8 mouse cellular contexts compared by ENCODE assay signal in genomic region chr10:110918414-110919391, GRCm38 (mm10). TPM values are rescaled to one million over a fixed set of nuclear protein-coding genes. Genes with fewer than 3 reads are reported as not detected.
DNase-seq lines count a peak whose midpoint lies in the region; ATAC-seq and TF ChIP-seq lines count a peak whose summit lies in the region.

No protein-coding gene starts in this region.

- 0 out of 2 replicates have a peak overlapping the region, but pooled peaks have one; percentile 2 for H3K4me3 ChIP-seq in testis, adult 2 months (ENCODE audit: control insufficient read depth, low read depth, low read length)
- peak overlapping the region; percentile 68 for H3K4me3 ChIP-seq in embryonic facial prominence, embryonic 15.5 days (replicated peaks)
- H3K4me3 ChIP-seq in hindbrain, embryonic 14.5 days (replicated peaks; ENCODE audit: low read length), result peak overlapping the region; percentile 73
- H3K4me3 ChIP-seq in megakaryocyte, embryonic 14.5 days (replicated peaks), result peak overlapping the region; percentile 42
- peak overlapping the region; percentile 71 for H3K4me3 ChIP-seq in stomach, postnatal 0 days (ENCODE audit: low read depth, low read length)

- TF ChIP-seq POLR2A in testis, adult 2 months (IDR thresholded peaks at IDR 0.05; ENCODE audit: control insufficient read depth, low read depth, low read length), result no peak

- peaks cover 16% of the 10 kb centered on the region for H3K4me1 ChIP-seq in testis, adult 2 months (ENCODE audit: control insufficient read depth, insufficient read depth, low read length)
- H3K4me1 ChIP-seq in embryonic facial prominence, embryonic 15.5 days, result peaks cover 30% of the 10 kb centered on the region
- peaks cover 11% of the 10 kb centered on the region for H3K4me1 ChIP-seq in hindbrain, embryonic 14.5 days (replicated peaks; ENCODE audit: control insufficient read depth, insufficient read depth, low read length)
- peaks cover 28% of the 10 kb centered on the region for H3K4me1 ChIP-seq in megakaryocyte, embryonic 14.5 days
- H3K4me1 ChIP-seq in stomach, postnatal 0 days (replicated peaks; ENCODE audit: control insufficient read depth, insufficient read depth), result no peaks in the 10 kb centered on the region

- TF ChIP-seq CTCF in testis, adult 2 months (IDR thresholded peaks at IDR 0.05; ENCODE audit: control insufficient read depth, insufficient read depth, insufficient replicate concordance, low read depth, low read length), result no peak
- TF ChIP-seq CTCF in stomach, postnatal 0 days (IDR thresholded peaks at IDR 0.05; ENCODE audit: low read depth), result no peak

- H3K4me2 ChIP-seq in embryonic facial prominence, embryonic 15.5 days (replicated peaks), result peak overlapping the region; percentile 77
- peak overlapping the region; percentile 94 for H3K4me2 ChIP-seq in hindbrain, embryonic 14.5 days (replicated peaks)
- H3K4me2 ChIP-seq in stomach, postnatal 0 days (replicated peaks; ENCODE audit: low read depth), result peak overlapping the region; percentile 89

- no peaks in the 10 kb centered on the region for H3K36me3 ChIP-seq in testis, adult 2 months (ENCODE audit: control insufficient read depth, insufficient read depth, low read length)
- H3K36me3 ChIP-seq in embryonic facial prominence, embryonic 15.5 days, result no peaks in the 10 kb centered on the region
- no peaks in the 10 kb centered on the region for H3K36me3 ChIP-seq in hindbrain, embryonic 14.5 days (replicated peaks; ENCODE audit: control insufficient read depth, insufficient read depth)
- no peaks in the 10 kb centered on the region for H3K36me3 ChIP-seq in megakaryocyte, embryonic 14.5 days (replicated peaks; ENCODE audit: low read length)
- H3K36me3 ChIP-seq in stomach, postnatal 0 days (ENCODE audit: control insufficient read depth, insufficient read depth, low read length), result no peaks in the 10 kb centered on the region

- no peak for TF ChIP-seq EP300 in stomach, postnatal 0 days (optimal IDR thresholded peaks at IDR 0.05)

- no peaks in the 10 kb centered on the region for H3K27me3 ChIP-seq in testis, adult 2 months (ENCODE audit: control insufficient read depth, insufficient read depth, low read length)
- H3K27me3 ChIP-seq in embryonic facial prominence, embryonic 15.5 days, result no peaks in the 10 kb centered on the region
- no peaks in the 10 kb centered on the region for H3K27me3 ChIP-seq in hindbrain, embryonic 14.5 days (ENCODE audit: control insufficient read depth, insufficient read depth, low read length)
- H3K27me3 ChIP-seq in megakaryocyte, embryonic 14.5 days (replicated peaks), result peaks cover 4% of the 10 kb centered on the region
- H3K27me3 ChIP-seq in stomach, postnatal 0 days (ENCODE audit: control insufficient read depth, insufficient read depth, low read length), result no peaks in the 10 kb centered on the region

- 19% methylated on average over 26 of the region's 26 CpGs for WGBS in embryonic facial prominence, embryonic 15.5 days
- 17% methylated on average over 26 of the region's 26 CpGs for WGBS in hindbrain, embryonic 14.5 days
- WGBS in stomach, postnatal 0 days, result 23% methylated on average over 26 of the region's 26 CpGs

- DNase-seq in testis, postnatal 10 days (ENCODE audit: low spot score), result no peak
- DNase-seq in hindbrain, embryonic 14.5 days (ENCODE audit: low spot score), result peak; percentile 42
- DNase-seq in stomach, postnatal 0 days (ENCODE audit: low spot score), result no peak
- DNase-seq in frontal cortex, adult 2 months (ENCODE audit: extremely low spot score in 1 of 2, low spot score in 1 of 2), result no peak

- no peaks in the 10 kb centered on the region for H3K9me3 ChIP-seq in embryonic facial prominence, embryonic 15.5 days (replicated peaks)
- H3K9me3 ChIP-seq in hindbrain, embryonic 14.5 days (ENCODE audit: control insufficient read depth, low read length), result no peaks in the 10 kb centered on the region
- peaks cover 10% of the 10 kb centered on the region for H3K9me3 ChIP-seq in megakaryocyte, embryonic 14.5 days
- H3K9me3 ChIP-seq in stomach, postnatal 0 days (ENCODE audit: control insufficient read depth, low read length), result no peaks in the 10 kb centered on the region

- peak overlapping the region; percentile 57; the same call in 1 of the 2 replicates for H3K9ac ChIP-seq in embryonic facial prominence, embryonic 15.5 days
- H3K9ac ChIP-seq in hindbrain, embryonic 14.5 days, result peak overlapping the region; percentile 91
- peak overlapping the region; percentile 81; the same call in 1 of the 2 replicates for H3K9ac ChIP-seq in stomach, postnatal 0 days (ENCODE audit: low read length)

- no peak for ATAC-seq in embryonic facial prominence, embryonic 15.5 days (ENCODE audit: insufficient number of reproducible peaks, low FRiP score, low TSS enrichment, low read depth)
- no peak for ATAC-seq in hindbrain, embryonic 14.5 days (ENCODE audit: low FRiP score)
- ATAC-seq in stomach, postnatal 0 days (ENCODE audit: low FRiP score, low TSS enrichment), result no peak
- ATAC-seq in activated CD4-positive, CD25-positive, alpha-beta regulatory T cell, adult 4 months, result no peak

- H3K27ac ChIP-seq in testis, adult 2 months (ENCODE audit: control insufficient read depth, insufficient read depth, low read depth, low read length), result no peak overlapping the region; the same call in 1 of the 2 replicates
- peak overlapping the region; percentile 97 for H3K27ac ChIP-seq in embryonic facial prominence, embryonic 15.5 days (replicated peaks)
- peak overlapping the region; percentile 81 for H3K27ac ChIP-seq in hindbrain, embryonic 14.5 days
- H3K27ac ChIP-seq in stomach, postnatal 0 days (replicated peaks), result peak overlapping the region; percentile 96

RNA-seq across cellular contexts. Expression of gene Csrp2, which starts 0.9 kb away (rescaled TPM):
- 37.4 and 40.3 TPM in 2 replicates for polyA plus RNA-seq in testis, adult 2 months (2012; rRNA removed)
- polyA plus RNA-seq in embryonic facial prominence, embryonic 15.5 days (2015; fragmentation: Nextera tagmentation; extraction: Ambion mirVana), result 146 and 148 TPM in 2 replicates
- 122 and 128 TPM in 2 replicates for polyA plus RNA-seq in hindbrain, embryonic 14.5 days (2014; fragmentation: Nextera tagmentation; extraction: Ambion mirVana)
- 19.5 and 32.9 TPM in 2 replicates for polyA plus RNA-seq in megakaryocyte, embryonic 14.5 days (2012; ENCODE audit: insufficient read depth, low replicate concordance)
- polyA plus RNA-seq in stomach, postnatal 0 days (2015; fragmentation: Nextera tagmentation; extraction: Ambion mirVana), result 185 and 191 TPM in 2 replicates
- 1 to 10 TPM; 4.2 to 7.8 TPM for polyA plus RNA-seq in activated CD4-positive, CD25-positive, alpha-beta regulatory T cell, adult 4 months (2017; shearing (Covaris generic))
- polyA plus RNA-seq in frontal cortex, adult 2 months (2012; rRNA removed), result 15.9 and 18.0 TPM in 2 replicates

Comparison
In these comparisons a context has a peak if more than half of its experiments do, and no peak if none do; other contexts are left out.
1. H3K4me3 ChIP-seq: peak in every context shown above with its lines; median percentile 73 in hindbrain, embryonic 14.5 days; 71 in stomach, postnatal 0 days; 68 in embryonic facial prominence, embryonic 15.5 days; 42 in megakaryocyte, embryonic 14.5 days; 2 in testis, adult 2 months.